In the genomic region with DNA sequence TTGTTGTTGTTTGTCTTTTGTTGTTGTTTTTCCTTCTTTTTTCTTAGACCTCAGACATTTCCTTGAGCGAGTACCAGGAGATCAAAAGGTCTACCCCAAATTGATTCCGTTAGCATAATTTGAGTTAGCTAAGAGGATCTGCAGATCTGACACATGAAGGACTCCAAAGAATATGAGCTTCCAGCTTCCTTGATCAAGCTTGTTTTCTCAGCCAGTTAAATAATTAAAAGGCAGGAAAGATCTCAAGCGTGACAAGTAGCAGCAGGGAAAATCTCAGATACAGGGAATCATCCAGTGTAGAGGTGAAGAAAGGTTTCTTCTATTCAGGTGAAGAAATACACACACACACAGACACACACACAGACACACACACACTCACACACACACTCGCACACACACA, we compare ENCODE assay signal across 16 mouse cellular contexts.
"Had no signal": no experiment of that assay in that cellular context is flagged by ENCODE, and none has a peak within 500 bp of the region (broad histone marks: within the 10 kb centered on the region; RNA-seq: fewer than 3 reads in every experiment).

No protein-coding gene starts in this region.

- H3K4me3 ChIP-seq: layer of hippocampus, adult 2 months; left cerebral cortex, adult 2 months; lung, embryonic 15.5 days; megakaryocyte, embryonic 14.5 days; midbrain, embryonic 12.5 days; midbrain, embryonic 15.5 days; neural tube, embryonic 12.5 days; neural tube, embryonic 15.5 days had no signal

- H3K4me2 ChIP-seq: lung, embryonic 15.5 days; midbrain, embryonic 12.5 days; midbrain, embryonic 15.5 days; neural tube, embryonic 12.5 days; neural tube, embryonic 15.5 days had no signal

- ATAC-seq: intestine, postnatal 0 days; midbrain, embryonic 15.5 days had no signal

- DNase-seq: layer of hippocampus, adult 9-11 months; right cerebral cortex, adult 18-20 months; right cerebral cortex, postnatal 14 days; right cerebral cortex, postnatal 4 days; thymus, adult 18-20 months; thymus, postnatal 36 days had no signal

- H3K9me3 ChIP-seq: lung, embryonic 15.5 days; megakaryocyte, embryonic 14.5 days; midbrain, embryonic 12.5 days; midbrain, embryonic 15.5 days; neural tube, embryonic 12.5 days; neural tube, embryonic 15.5 days had no signal

- H3K27me3 ChIP-seq: lung, embryonic 15.5 days; midbrain, embryonic 15.5 days had no signal

- H3K27ac ChIP-seq: layer of hippocampus, adult 2 months; left cerebral cortex, adult 2 months; liver, embryonic 14.5 days; lung, embryonic 15.5 days; midbrain, embryonic 12.5 days; midbrain, embryonic 15.5 days; neural tube, embryonic 12.5 days; neural tube, embryonic 15.5 days had no signal

- H3K36me3 ChIP-seq: lung, embryonic 15.5 days; midbrain, embryonic 12.5 days; midbrain, embryonic 15.5 days; neural tube, embryonic 12.5 days; neural tube, embryonic 15.5 days had no signal

- H3K9ac ChIP-seq: liver, embryonic 14.5 days; lung, embryonic 15.5 days; midbrain, embryonic 12.5 days; midbrain, embryonic 15.5 days; neural tube, embryonic 12.5 days; neural tube, embryonic 15.5 days had no signal
